Mouse (Mus musculus) embryonic facial prominence, embryonic 13.5 days (tissue): ENCODE data around the gene Slc19a3. TPM values are rescaled to one million over a fixed set of nuclear protein-coding genes. Genes with fewer than 3 reads are reported as not detected.

Experiments used
- ATAC-seq: fragments of 200-750 bp; cut with Nextera tagmentation; 2 replicates; pipeline ENCODE4 v1.8.0; 2017; ENCODE audit warnings: low read depth; ENCODE audit not compliant: insufficient number of reproducible peaks, insufficient read depth, low FRiP score, low TSS enrichment
- H3K27ac ChIP-seq: fragments of 300-500 bp; sonication (generic); 2 replicates; pipeline ENCODE4 v1.5.1; 2015; ENCODE audit warnings: moderate library complexity, mild to moderate bottlenecking, inconsistent platforms
- H3K27me3 ChIP-seq: fragments of 300-500 bp; sonication (generic); 2 replicates; pipeline ENCODE4 v1.6.1; 2015; ENCODE audit warnings: mild to moderate bottlenecking, inconsistent platforms
- H3K36me3 ChIP-seq: fragments of 300-500 bp; sonication (generic); 2 replicates; pipeline ENCODE4 v1.6.1; 2015; ENCODE audit warnings: mild to moderate bottlenecking, inconsistent platforms
- H3K4me1 ChIP-seq: fragments of 300-500 bp; sonication (generic); 2 replicates; pipeline ENCODE4 v1.6.1; 2015; ENCODE audit warnings: inconsistent platforms
- H3K4me2 ChIP-seq: fragments of 300-500 bp; sonication (generic); 2 replicates; pipeline ENCODE4 v1.6.1; 2015; ENCODE audit warnings: moderate library complexity, mild to moderate bottlenecking, inconsistent platforms
- H3K4me3 ChIP-seq: fragments of 300-500 bp; sonication (generic); 2 replicates; pipeline ENCODE4 v1.5.1; 2015; ENCODE audit warnings: mild to moderate bottlenecking, inconsistent platforms
- H3K9ac ChIP-seq: fragments of 300-500 bp; sonication (generic); 2 replicates; pipeline ENCODE4 v1.6.1; 2015; ENCODE audit warnings: mild to moderate bottlenecking, inconsistent platforms
- H3K9me3 ChIP-seq: fragments of 300-500 bp; sonication (generic); 2 replicates; pipeline ENCODE4 v1.6.1; 2016; ENCODE audit warnings: inconsistent platforms
- WGBS: fragments of 180-500 bp; shearing (Covaris S2); methylation state at CpG from one replicate; pipeline ENCODE4 v1.1.7; 2015; ENCODE audit warnings: mixed read lengths; 5-methylcytosine and 5-hydroxymethylcytosine counted together
- polyA plus RNA-seq: library from polyadenylated mRNA; unstranded; fragments of >200 nt; fragmentation: Nextera tagmentation; extraction: Ambion mirVana; gene quantifications from 2 replicates; pipeline ENCODE4 v1.2.1, GENCODE M21; 2015

Gene Slc19a3
- 0.13 and 0.19 TPM in 2 replicates for polyA plus RNA-seq

DNA sequence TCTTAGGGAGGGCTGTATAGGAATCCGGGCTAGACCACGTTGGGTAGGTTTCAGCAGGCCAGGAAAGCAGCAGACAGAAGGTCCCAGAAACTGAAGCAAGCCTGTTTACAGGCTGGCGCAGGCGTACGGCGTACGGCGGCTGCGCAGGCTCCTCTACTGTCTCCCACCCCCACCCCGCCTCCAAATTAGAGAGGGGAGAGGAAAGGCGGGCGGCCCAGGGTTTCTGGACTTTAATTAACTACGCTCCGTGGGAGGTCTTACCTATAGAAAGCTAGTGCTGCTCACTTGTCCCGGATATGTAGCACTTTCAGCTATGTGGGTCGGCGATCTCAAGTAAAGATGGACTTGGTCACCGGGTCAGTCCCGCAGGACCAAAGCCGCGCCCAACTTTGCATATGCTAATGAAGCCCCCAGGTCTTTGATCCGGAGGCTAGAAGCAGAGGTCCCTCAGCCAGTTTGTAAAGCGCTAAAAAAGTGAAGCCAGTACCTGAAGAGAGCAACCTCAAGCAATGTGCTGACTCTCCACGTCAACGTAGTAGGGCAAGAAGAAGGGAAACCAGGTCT, at the start of gene Slc19a3:
TSS of gene Slc19a3 (minus strand) at position 340 of the 564 bp plus-strand sequence.
- peak; percentile 81; the same call in 1 of the 2 replicates for ATAC-seq
- H3K9ac ChIP-seq, result peak within 1 kb of the TSS; percentile 67
- WGBS, result under 1% methylated on average over 25 of the region's 25 CpGs
- no peaks in the 10 kb centered on the region for H3K36me3 ChIP-seq
- peak within 1 kb of the TSS; percentile 65 for H3K4me2 ChIP-seq
- H3K4me1 ChIP-seq, result peaks cover 10% of the 10 kb centered on the region; the same call in 1 of the 2 replicates
- peak within 1 kb of the TSS; percentile 50 for H3K4me3 ChIP-seq
- no peaks in the 10 kb centered on the region for H3K27me3 ChIP-seq
- H3K9me3 ChIP-seq, result no peaks in the 10 kb centered on the region
- H3K27ac ChIP-seq, result peak within 1 kb of the TSS; percentile 66; the same call in 1 of the 2 replicates

DNA sequence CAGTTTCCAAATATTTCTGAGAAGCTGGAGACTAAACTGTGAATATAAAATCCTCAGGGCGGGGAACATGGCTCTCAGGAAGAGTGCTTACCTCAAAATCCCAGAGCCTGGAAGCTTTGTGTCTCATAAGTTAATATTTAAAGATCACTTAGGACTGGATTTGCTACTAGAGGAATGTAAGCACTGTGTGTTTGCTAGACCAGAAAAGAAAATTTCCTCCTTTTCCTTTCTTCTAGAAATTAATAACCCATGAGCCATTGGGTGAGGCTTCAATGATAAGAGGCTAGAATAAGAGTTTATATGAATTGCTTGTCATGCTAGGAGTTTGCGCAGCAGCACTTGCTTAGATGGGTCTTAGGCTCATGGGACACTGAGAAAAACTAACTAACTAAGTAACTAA, 46.5 kb upstream of the Slc19a3 start:
- no peak overlapping the region for H3K4me3 ChIP-seq
- no peaks in the 10 kb centered on the region for H3K36me3 ChIP-seq
- no peak overlapping the region for H3K27ac ChIP-seq
- H3K9ac ChIP-seq, result no peak overlapping the region
- H3K4me2 ChIP-seq, result no peak overlapping the region
- H3K4me1 ChIP-seq, result no peaks in the 10 kb centered on the region
- no peak for ATAC-seq
- WGBS, result 85% methylated on average over 2 of the region's 2 CpGs
- no peaks in the 10 kb centered on the region for H3K9me3 ChIP-seq
- no peaks in the 10 kb centered on the region for H3K27me3 ChIP-seq

DNA sequence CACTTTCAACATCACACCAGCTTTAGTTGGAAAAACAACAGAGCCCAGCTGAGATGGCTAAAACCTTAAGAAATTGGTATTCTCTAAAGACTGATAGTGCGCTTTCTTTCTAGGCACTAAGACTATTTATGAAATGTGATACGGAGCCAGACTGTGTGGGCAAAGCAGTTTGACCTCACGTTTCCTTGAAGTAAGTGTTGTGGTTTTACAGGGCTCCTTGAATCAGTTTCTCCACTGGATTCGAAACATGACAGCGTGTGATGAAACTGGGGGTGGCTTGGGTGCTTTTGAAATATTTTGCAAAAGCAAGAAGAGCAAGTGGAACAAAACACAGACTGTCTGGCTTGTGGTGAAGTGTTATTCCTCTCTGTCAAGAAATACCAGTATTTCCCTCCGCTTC, 38.8 kb upstream of the Slc19a3 start:
- H3K4me1 ChIP-seq, result no peaks in the 10 kb centered on the region
- ATAC-seq, result no peak
- no peak overlapping the region for H3K4me2 ChIP-seq
- WGBS, result 55% methylated on average over 6 of the region's 6 CpGs
- no peak overlapping the region for H3K4me3 ChIP-seq
- H3K36me3 ChIP-seq, result no peaks in the 10 kb centered on the region
- H3K9ac ChIP-seq, result no peak overlapping the region
- H3K9me3 ChIP-seq, result no peaks in the 10 kb centered on the region
- no peaks in the 10 kb centered on the region for H3K27me3 ChIP-seq
- H3K27ac ChIP-seq, result no peak overlapping the region

DNA sequence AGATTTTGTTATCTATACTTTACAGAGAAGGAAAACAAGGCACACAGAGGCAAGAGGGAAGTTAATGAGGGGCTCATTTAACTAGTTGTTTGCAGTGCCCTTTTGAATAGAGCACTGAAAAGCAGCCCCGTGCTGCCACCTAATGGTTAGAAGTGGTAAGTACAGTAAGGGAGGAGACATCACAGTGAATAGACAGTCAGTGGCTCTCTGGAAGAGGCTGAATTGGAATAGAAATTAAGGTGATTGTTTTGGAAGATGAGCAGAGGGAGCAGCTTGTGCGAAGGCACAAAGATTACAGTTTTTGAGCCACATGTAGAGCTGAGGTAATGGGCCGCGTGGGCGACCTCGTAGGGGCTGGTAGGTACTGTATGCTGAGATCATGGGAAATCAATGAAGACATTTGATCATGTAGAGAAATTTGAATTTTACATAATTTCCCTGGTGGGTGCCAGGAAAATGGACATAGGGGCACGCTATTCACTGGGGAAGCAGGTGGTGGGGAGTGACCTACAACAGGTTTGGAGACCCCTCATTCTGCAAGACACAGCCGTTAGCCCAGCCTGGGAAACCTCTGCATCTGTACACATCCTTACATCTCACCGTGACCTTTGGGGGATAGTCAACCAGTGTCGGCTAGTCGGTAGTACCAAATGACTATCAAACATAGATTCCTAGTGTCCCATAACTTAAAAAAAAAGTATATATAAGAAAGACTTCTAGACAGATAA, 38.1 kb upstream of the Slc19a3 start:
- WGBS, result 50% methylated on average over 11 of the region's 11 CpGs
- Histone ChIP-seq H3K9ac (no peak overlapping the region), H3K4me2 (peak overlapping the region; percentile 55), H3K36me3 (no peaks in the 10 kb centered on the region), H3K27me3 (no peaks in the 10 kb centered on the region), H3K4me1 (no peaks in the 10 kb centered on the region), H3K9me3 (no peaks in the 10 kb centered on the region), H3K4me3 (peak overlapping the region; percentile 36), H3K27ac (no peak overlapping the region)
- ATAC-seq, result no peak

DNA sequence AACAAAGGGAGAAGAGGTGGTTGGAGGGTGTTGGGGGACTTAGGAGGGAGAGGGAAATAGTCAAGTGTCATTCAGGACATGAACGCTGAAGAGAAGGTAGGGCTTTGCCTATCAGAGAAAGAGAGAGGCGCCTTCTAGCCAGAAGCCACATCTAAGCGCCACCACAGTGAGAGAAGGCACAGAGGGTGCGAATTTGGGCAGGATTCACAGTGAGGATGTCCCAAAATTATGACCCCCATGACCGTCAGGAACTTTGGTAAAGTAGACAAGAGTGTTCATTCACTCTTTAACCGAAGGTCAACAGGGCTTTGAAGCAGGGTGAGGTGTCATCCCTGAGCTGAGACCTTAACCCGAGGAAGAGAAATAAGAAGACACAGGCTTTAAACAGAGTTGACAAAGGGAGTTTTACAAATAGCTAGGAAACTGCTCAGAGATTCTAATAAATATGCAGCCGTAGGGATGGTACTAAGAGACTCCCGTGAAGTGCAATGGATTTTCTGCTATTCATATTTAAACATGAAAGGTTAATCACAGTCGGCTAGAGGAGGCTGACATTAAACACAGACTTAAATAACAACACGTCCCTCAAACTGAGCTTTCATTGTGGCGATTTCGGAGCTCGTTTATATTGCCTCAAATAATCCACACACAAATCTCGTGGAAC, 37.4 kb upstream of the Slc19a3 start:
- WGBS, result 40% methylated on average over 15 of the region's 15 CpGs
- Histone ChIP-seq H3K9me3 (no peaks in the 10 kb centered on the region), H3K4me2 (peak overlapping the region; percentile 55), H3K4me1 (no peaks in the 10 kb centered on the region), H3K9ac (no peak overlapping the region), H3K27ac (no peak overlapping the region), H3K4me3 (peak overlapping the region; percentile 36), H3K27me3 (no peaks in the 10 kb centered on the region), H3K36me3 (no peaks in the 10 kb centered on the region)
- no peak for ATAC-seq

DNA sequence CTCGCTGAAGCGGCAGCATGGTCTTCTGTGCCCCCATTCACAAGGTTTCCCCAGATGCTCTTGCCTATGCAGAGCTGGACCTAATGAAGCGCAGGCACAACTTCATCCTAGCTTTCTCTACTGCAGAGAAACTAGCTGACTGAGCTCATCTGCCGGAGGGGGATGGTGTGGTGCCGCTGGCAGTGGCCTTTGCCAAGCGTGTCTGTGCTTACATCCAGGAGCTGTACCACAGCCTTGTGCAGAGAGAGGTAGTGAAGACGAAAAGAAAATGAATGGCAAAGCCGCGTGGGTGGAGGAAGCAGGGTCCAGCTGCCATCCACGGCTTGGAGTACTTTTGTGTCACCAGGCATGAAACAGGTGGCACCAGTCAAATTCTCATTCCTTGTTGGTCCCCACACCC, 29.0 kb upstream of the Slc19a3 start:
- H3K9me3 ChIP-seq, result no peaks in the 10 kb centered on the region
- H3K4me1 ChIP-seq, result no peaks in the 10 kb centered on the region
- H3K36me3 ChIP-seq, result no peaks in the 10 kb centered on the region
- ATAC-seq, result no peak
- WGBS, result 85% methylated on average over 10 of the region's 10 CpGs
- no peaks in the 10 kb centered on the region for H3K27me3 ChIP-seq
- no peak overlapping the region for H3K4me3 ChIP-seq
- no peak overlapping the region for H3K4me2 ChIP-seq
- no peak overlapping the region for H3K27ac ChIP-seq
- H3K9ac ChIP-seq, result no peak overlapping the region

DNA sequence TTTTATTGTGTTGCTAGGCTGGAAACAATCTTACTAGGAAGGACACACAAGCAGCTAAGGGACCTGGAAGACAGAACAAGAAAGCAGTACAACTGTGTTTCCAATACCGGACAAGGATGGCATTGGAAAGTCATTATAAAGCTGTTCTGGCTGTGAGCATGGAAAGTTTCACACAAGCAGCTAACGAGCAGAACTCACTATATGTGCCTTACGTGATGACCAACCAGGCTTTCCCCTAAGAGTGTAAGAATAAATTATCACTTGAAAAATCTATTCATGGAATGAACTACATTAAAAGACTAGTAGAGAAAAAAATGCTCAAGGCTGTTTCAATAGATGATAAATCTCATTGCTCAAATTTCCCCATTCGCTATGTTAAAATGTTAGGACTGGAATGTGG, 28.3 kb upstream of the Slc19a3 start:
- WGBS, result 90% methylated on average over 4 of the region's 4 CpGs
- Histone ChIP-seq H3K9me3 (no peaks in the 10 kb centered on the region), H3K4me1 (no peaks in the 10 kb centered on the region), H3K4me3 (no peak overlapping the region), H3K9ac (no peak overlapping the region), H3K36me3 (no peaks in the 10 kb centered on the region), H3K4me2 (no peak overlapping the region), H3K27me3 (no peaks in the 10 kb centered on the region), H3K27ac (no peak overlapping the region)
- ATAC-seq, result no peak

DNA sequence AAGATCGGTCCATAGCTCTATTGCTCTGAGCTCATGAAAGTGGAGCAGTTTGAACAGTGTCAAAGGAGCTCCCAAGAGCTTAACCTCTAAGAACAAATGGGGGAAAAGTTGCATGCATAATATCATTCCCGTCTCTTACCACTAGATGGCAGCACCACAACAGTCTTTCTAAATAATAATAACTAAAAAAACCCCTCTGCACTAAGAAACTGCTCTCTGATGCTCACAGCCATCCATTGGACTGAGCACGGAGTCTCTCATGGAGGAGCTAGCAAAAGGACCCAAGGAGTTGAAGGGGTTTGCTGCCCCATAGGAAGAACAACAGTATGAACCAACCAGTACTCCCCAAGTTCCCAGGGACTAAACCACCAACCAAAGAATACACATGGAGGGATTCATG, 26.6 kb upstream of the Slc19a3 start:
- no peaks in the 10 kb centered on the region for H3K27me3 ChIP-seq
- no peak for ATAC-seq
- H3K4me1 ChIP-seq, result no peaks in the 10 kb centered on the region
- H3K4me2 ChIP-seq, result no peak overlapping the region
- WGBS, result 25% methylated on average over 3 of the region's 3 CpGs
- no peak overlapping the region for H3K9ac ChIP-seq
- H3K9me3 ChIP-seq, result no peaks in the 10 kb centered on the region
- H3K4me3 ChIP-seq, result no peak overlapping the region
- H3K36me3 ChIP-seq, result no peaks in the 10 kb centered on the region
- no peak overlapping the region for H3K27ac ChIP-seq

DNA sequence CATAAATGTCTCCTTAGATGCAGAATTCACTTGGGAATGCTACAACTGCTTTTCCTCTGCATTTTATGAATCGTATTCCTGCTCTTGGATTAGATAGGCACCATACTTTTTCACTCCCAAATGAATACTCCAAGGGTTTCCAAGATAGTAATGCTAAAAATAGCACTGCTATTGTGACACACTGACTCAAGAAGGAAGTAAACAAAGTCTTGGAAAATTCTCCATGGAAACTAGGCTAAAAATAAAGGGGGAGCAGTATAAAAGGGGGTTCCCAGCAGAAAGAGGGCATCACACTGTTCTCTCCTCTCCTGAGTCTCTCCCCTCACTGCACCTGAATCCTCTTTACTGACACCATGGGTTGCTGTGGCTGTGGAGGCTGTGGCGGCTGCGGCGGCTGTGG, 22.4 kb upstream of the Slc19a3 start, which contains the start of gene Krtap28-13:
TSS of gene Krtap28-13 (plus strand) at position 288 of the 400 bp plus-strand sequence.
- H3K9ac ChIP-seq, result no peak within 1 kb of the TSS
- no peaks in the 10 kb centered on the region for H3K9me3 ChIP-seq
- no peaks in the 10 kb centered on the region for H3K27me3 ChIP-seq
- no peak within 1 kb of the TSS for H3K27ac ChIP-seq
- WGBS, result 93% methylated on average over 4 of the region's 4 CpGs
- no peak for ATAC-seq
- no peaks in the 10 kb centered on the region for H3K36me3 ChIP-seq
- no peaks in the 10 kb centered on the region for H3K4me1 ChIP-seq
- no peak within 1 kb of the TSS for H3K4me3 ChIP-seq
- no peak within 1 kb of the TSS for H3K4me2 ChIP-seq

DNA sequence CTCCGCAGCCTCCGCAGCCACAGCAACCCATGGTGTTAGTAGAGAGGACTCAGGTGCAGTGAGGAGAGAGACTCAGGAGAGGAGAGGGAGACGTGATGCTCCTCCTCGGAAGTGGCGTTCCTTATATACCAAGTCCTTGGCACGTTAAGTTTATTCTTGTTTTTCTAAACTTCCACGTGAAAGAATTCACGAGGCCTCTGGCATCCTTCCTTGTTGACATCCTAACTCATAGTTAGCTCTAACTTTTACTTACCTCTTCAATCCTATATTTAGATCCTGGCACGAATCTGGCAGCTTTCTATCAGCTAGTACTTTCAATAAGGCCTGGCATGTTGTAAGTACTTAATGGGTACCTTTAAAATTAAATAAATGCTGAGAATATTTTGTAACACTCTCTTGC, 21.0 kb upstream of the Slc19a3 start, which contains the start of gene A030005K14Rik:
TSS of gene A030005K14Rik (minus strand) at position 101 of the 400 bp plus-strand sequence.
- 89% methylated on average over 9 of the region's 9 CpGs for WGBS
- Histone ChIP-seq H3K27me3 (no peaks in the 10 kb centered on the region), H3K36me3 (no peaks in the 10 kb centered on the region), H3K9me3 (no peaks in the 10 kb centered on the region), H3K27ac (no peak within 1 kb of the TSS), H3K4me2 (no peak within 1 kb of the TSS), H3K9ac (no peak within 1 kb of the TSS), H3K4me1 (no peaks in the 10 kb centered on the region), H3K4me3 (no peak within 1 kb of the TSS)
- ATAC-seq, result no peak

DNA sequence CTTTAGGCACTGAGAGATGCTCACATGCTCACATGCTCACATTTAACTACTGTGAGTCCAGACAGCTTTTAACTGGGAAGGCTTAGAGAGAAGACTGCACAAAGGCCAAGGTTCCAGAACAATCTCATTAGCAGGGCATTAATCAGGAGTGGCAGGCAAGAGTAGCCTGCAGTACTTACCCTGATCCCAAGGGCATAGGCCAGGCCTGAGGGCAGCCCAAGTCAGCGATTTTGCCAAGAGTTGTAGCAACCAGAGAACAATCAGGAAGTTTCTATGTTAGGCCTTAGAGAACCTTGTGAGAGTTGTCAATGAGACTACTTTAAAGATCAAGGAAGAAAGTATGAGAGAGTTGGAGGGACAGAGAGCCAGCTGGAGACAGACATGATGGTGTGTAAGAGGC, 20.2 kb upstream of the Slc19a3 start:
- ATAC-seq, result no peak
- WGBS, result 49% methylated on average over 1 of the region's 1 CpGs
- no peak overlapping the region for H3K9ac ChIP-seq
- no peaks in the 10 kb centered on the region for H3K4me1 ChIP-seq
- no peaks in the 10 kb centered on the region for H3K27me3 ChIP-seq
- H3K4me3 ChIP-seq, result no peak overlapping the region
- no peaks in the 10 kb centered on the region for H3K9me3 ChIP-seq
- H3K27ac ChIP-seq, result no peak overlapping the region
- no peaks in the 10 kb centered on the region for H3K36me3 ChIP-seq
- no peak overlapping the region for H3K4me2 ChIP-seq
